Mouse (Mus musculus) thymus, adult 2 months (tissue): ENCODE measurements at regions not wholly inside any gene's neighbourhood (a gene's known extent, or its start where the extent isn't known, plus 50 kb on each side); places are given as distances from the start of the nearest gene placed in this dataset.

Experiments
- CTCF ChIP-seq: fragments of 200-500 bp; IDR thresholded peaks from 2 replicates; pipeline ENCODE4 v1.5.1; 2012; ENCODE audit warnings: mild to moderate bottlenecking, control low read depth, low read length, moderate library complexity, borderline replicate concordance; ENCODE audit not compliant: control insufficient read depth, poor library complexity, insufficient read depth; ENCODE audit errors: extremely low read depth
- POLR2A ChIP-seq: fragments of 200-500 bp; IDR thresholded peaks from 2 replicates; pipeline ENCODE4 v1.6.1; 2012; ENCODE audit warnings: mild to moderate bottlenecking, low read length, control low read depth, moderate library complexity; ENCODE audit not compliant: control insufficient read depth, poor library complexity, insufficient read depth; ENCODE audit errors: extremely low read depth

DNA sequence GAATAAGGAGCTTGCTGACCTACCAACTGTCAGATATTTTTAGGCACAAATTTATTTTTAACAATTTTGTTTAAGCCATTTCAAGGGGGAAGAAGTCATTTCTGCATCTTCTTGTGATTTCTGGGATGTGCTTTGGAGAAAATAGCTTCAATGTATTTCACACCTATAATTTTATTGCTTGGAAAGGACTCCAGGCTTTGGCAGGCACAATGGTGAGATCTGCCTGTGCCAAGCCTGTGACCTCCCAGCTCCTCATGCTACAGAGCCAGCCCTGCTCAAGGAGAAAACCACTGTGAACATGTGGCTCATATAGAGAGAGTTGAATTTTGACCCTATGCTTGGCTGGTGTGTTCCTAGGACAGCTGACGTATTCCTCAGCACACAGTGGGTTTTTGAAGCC, 288.6 kb upstream of the Atp10a start:
- TF ChIP-seq POLR2A = no peak
- no peak for TF ChIP-seq CTCF
